Mouse (Mus musculus) layer of hippocampus, postnatal 25 days (tissue): ENCODE data around the gene Gda. TPM values are rescaled to one million over a fixed set of nuclear protein-coding genes. Genes with fewer than 3 reads are reported as not detected.

Experiments
- DNase-seq, 2 experiments: peaks; one replicate each; pipeline ENCODE4 v3.0.0; 2022; ENCODE audit warnings: mixed read lengths in 2 of 2, low spot score in 1 of 2; ENCODE audit errors: extremely low spot score in 1 of 2
- total RNA-seq, 2 experiments: library from RNA; stranded (reverse); gene quantifications; 2 replicates each; pipeline ENCODE4 v1.2.3; 2021

Gda gene
- total RNA-seq, 2 experiments from 2014 or later, result 127 to 128 TPM

DNA sequence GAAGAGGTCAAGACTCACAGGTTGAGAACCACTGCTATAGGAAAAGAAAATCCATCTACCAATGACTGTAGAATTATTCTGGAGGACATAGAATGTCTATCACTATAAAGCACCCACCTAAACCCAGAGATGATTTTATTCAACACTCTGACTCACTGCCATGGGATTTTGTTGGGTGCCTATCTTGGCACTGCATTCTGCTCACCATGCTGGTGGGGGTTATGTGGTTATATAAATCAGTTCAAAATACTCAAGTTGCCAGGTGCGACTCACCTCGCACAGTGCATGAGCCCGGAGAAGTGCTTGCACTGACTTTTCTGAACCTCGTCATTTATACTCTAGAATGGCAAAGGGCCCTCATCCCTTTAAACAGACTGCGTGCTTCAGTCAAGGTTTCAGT lies 94.0 kb downstream of the Gda start:
- DNase-seq, result no peak

DNA sequence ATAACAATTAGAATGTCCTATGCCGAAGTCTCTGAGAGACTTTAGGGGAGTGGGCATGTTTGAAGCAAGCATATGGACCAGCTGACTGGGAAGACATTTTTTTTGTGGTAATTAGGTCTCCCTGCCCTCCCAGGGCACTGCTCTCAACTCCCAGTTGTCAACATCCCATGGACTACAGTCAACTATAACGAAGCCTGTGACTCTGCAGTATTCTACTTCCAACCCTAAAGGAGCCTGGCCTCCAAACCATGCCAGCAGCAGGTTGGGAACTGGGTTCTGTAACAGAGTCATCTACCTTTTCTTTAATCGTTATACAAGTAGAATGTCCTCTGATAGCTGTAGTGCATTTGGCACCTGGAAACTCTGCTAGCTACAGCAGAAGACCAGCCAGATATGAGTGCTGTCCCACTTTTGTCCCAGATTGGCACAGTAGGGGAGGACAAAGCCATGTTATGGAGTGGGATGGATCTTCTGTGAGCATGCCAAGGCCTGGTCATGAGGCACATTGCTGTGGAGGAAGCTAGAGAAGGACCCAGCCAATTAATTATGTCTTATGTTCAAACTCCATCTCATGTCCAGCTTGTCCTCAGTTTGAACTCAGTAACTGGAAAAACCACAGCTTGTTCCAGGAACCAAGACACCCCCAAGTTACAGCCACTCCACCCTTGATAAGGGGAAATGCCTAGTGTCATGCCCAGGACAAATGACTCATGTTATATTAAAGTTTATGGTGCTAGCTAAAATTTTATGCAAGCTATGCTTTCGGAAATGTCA lies 96.6 kb downstream of the Gda start:
- no peak for DNase-seq

DNA sequence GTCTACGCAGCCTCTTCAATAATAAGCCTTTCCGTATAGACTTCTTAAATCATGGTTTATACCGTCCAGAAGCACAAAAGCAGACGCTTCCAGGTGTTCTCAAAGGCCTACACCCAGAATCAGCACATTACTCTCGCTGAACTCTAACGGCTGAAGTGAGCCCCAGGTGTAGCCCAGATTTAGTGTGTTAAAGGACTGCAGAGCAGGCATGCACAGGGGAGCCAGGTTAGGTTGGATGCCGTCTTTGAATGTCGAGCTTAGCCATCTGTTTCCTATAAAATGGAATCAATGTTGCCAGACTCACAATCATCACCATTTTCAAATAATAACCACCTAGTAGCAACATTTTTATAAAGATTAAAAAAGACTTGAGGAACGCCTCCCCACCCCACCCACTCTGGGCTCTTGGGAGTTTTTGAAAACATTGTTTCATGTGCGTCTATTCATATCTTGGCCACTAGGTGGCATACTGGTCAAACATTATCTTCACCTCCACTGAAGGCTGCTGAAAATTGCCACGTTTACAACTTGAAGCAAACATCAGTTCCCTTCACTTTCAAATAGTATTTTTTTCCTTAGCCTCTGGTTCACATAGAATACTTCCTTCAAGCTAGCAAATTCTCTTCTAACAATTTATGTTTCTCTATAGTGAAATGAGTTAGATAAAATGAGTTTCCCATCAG lies 100.0 kb downstream of the Gda start:
- peak; percentile 13 to 52 for DNase-seq

DNA sequence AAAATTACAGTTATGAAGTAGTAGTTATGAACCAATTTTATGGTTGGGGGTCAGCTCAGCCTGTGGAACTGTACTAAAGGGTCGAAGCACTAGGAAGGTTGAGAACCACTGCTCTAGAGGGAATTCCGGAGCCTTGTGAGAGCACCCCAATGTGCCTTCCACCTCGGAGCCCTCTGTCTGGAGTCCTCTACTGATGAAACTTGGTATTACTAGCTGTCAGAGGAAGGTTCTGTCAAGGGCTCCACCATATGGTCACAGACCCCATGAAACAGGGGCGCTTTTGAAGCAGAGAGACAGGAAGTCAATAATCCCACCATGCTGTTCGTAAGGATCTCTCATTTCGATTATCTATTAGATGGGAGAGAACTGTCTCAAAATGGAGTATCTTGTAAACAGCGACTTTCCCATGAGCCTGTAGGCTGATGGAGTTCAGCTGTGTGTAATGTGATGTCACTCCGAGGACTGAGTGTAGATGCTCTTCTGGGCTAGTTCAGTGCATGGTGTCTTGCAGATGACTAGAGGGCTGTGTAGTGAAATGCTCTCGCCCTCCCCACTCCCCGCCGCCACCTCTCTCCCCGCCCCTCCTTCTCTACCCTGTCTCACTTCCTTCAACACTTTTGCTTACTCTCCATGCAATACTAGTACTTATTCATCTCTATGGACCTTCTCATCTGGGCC lies 100.7 kb downstream of the Gda start:
- DNase-seq, result peak in 1 of 2 experiments; percentile 3

DNA sequence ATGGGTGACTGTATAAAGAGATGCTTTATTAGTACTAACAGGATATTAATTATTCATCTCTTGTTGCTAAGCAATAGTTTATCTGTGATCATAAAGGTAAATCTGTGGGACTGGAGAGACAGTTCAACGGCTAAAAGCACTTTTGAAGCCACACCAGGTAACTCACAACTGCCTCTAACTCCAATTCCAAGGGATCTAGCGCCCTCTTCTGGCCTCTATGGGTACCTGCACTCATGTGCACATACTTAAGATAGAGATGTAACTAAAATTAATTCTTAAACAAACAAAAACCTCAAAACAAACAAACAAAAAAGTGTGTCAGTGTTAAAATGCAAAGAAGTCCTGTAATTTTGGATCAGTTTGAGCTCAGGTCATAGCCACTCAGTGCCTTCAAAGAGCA lies 101.9 kb downstream of the Gda start:
- DNase-seq, result no peak

DNA sequence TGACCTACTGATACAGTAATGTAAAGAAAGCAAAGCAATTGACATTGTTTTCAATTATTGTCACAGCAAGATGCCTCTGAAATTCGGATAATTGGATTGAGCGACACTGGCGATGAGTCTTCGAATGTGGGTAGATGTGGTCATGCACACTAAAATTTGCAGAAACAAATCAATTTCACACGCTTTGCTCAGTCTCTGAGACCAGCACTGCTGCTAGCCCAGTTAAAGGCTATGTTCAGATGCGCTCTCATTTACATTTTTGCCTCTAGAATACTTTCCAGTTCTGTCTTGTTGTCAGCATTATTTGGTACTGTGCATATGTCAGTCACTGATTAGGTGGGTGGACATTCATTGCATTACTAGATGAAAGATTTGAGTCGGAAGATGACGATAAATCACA lies 102.5 kb downstream of the Gda start:
- DNase-seq, result no peak

DNA sequence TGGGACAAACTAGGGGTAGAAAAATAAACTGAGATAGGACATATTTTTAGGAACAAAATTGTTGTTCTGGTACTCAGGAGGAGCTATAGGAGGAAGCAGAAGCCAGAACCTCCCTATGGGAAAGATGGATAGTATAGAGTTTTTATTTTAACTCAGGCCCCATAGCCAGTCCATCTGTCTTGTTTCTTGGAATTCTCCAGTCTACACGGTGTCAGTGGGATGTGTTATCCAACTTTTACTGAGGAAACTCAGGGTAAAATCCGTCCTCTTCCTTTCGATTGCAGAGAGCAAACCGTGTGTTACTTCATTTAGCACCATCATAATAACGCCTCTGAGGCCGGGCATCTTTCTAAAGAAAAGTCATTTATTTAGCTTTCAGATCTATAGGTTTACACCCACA lies 104.1 kb downstream of the Gda start:
- no peak for DNase-seq

DNA sequence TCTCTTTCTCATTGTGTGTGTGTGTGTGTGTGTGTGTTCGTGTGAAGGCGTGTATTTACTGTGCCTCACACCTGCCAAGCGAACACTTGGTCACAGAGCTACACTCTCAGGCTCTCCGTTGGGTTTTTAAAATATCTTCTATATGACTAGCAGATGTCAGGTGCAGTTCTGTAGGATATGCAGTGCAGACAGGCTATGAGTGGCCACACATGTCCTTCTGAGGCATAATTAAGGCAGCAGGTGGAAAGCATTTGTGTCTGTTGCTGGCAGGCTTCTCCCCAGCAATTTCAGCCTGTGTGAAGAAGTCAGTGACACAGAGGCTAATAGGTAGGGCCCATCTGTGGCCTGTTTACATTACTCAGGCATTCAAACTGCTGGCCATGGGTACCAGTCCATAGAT lies 104.7 kb downstream of the Gda start:
- DNase-seq, result no peak

DNA sequence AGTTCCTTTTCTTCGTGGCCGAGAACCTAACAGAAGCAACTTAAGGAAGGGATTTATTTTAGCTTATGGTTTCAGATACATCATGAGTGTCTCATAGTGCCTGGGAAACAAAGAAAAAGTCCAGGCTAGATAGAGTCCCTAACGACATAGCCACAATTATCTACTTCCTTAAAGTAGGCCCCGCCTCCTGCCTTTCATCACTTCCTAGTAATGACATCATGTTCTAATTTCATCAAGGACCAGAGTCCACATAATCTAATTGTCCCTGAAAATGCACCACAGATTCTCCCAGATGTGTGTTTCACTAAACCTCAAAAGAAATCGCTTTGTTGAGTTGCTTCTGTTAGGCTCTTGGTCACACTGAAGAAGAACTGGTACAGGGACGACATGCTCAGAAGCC lies 115.5 kb downstream of the Gda start:
- DNase-seq, result no peak

DNA sequence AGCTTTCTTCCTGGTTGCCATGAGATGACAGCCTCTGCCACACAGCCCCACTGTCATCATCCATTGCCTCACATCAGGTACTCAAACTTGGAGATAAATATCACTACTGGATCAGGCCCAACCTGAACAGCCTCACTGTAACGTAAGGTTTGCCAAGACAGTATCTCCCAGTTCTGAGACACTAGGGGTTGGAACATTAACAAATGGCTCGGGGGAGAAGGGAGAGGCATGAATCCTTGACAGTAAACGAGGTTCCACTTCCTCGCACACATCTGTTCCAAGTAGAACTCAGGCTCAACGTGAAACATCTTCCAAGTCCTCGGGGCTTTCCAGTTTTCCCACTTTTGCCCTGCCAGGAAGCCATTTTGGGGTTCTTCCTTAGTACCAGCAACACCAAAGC lies 123.6 kb downstream of the Gda start:
- no peak for DNase-seq

DNA sequence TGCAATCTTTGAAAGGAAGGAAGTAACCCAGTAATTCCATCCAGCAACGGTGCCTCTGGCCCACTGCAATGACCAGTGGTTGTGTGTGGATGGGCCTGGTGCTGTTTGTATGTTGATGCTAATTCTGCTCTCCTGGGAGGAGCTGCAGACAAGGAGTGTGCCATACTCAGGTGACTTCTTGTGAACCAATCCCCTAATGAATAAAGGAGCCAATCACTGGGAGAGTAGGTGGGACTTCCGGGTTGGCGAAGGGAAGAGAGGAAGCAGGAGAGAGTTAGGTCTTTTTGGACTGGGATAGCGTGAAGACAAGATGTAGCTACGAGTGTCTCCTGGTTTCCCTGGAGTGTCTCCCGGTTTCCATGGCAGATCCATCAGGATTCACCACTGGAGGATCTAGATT lies 126.6 kb downstream of the Gda start:
- no peak for DNase-seq

Other genes starting within 250 kb of the Gda start
- 100 to 1,000 TPM; 150 to 156 TPM for gene Zfand5, start 201.2 kb downstream of the Gda start, total RNA-seq
- gene 1110059E24Rik, start 179.5 kb upstream of the Gda start, total RNA-seq, result 10 to 100 TPM; 24.8 to 25.5 TPM
- 10 to 100 TPM; 53.3 to 56.3 TPM for gene Abhd17b, start 179.7 kb upstream of the Gda start, total RNA-seq